Mouse (Mus musculus): Measurements from ENCODE around the gene Rpl3.

GRCm38 (mm10) chr15:80050093-80050492 lies 41.6 kb downstream of the Rpl3 start:
- TF ChIP-seq MAFK (IDR thresholded peaks at IDR 0.05; ENCODE audit: insufficient read depth, low read depth, low read length): no peak
- TF ChIP-seq CHD2 (IDR thresholded peaks at IDR 0.05; ENCODE audit: low read depth, low read length): no peak
- no peak for TF ChIP-seq HCFC1 (IDR thresholded peaks at IDR 0.05; ENCODE audit: borderline replicate concordance, insufficient read depth, low read length)
